Mouse (Mus musculus) testis, adult 2 months (tissue): ENCODE results near the gene Fbxo24. TPM values are rescaled to one million over a fixed set of nuclear protein-coding genes. Genes with fewer than 3 reads are reported as not detected.
A peak's percentile ranks its signal among the peaks of the same experiment; 100 is the strongest.

Experiments used
- H3K27ac ChIP-seq: fragments of 200-500 bp; 2 replicates; pipeline ENCODE4 v1.5.1; 2012; ENCODE audit warnings: low read depth, low read length; ENCODE audit not compliant: control insufficient read depth, insufficient read depth
- H3K27me3 ChIP-seq: fragments of 200-500 bp; 2 replicates; pipeline ENCODE4 v1.6.1; 2012; ENCODE audit warnings: mild to moderate bottlenecking, low read length, moderate library complexity; ENCODE audit not compliant: control insufficient read depth, insufficient read depth
- H3K36me3 ChIP-seq: fragments of 200-500 bp; 2 replicates; pipeline ENCODE4 v1.6.1; 2012; ENCODE audit warnings: mild to moderate bottlenecking, low read length; ENCODE audit not compliant: control insufficient read depth, insufficient read depth
- H3K4me1 ChIP-seq: fragments of 200-500 bp; 2 replicates; pipeline ENCODE4 v1.6.1; 2012; ENCODE audit warnings: low read length; ENCODE audit not compliant: control insufficient read depth, insufficient read depth
- H3K4me3 ChIP-seq: fragments of 200-500 bp; 2 replicates; pipeline ENCODE4 v1.5.1; 2012; ENCODE audit warnings: low read depth, mild to moderate bottlenecking, low read length, moderate library complexity, mixed read lengths; ENCODE audit not compliant: control insufficient read depth
- CTCF ChIP-seq: fragments of 200-500 bp; IDR thresholded peaks from 2 replicates; pipeline ENCODE4 v1.5.1; 2012; ENCODE audit warnings: low read depth, mild to moderate bottlenecking, inconsistent platforms, low read length, moderate library complexity; ENCODE audit not compliant: control insufficient read depth, insufficient read depth, insufficient replicate concordance
- POLR2A ChIP-seq: fragments of 200-500 bp; IDR thresholded peaks from 2 replicates; pipeline ENCODE4 v1.6.1; 2012; ENCODE audit warnings: low read depth, mild to moderate bottlenecking, inconsistent platforms, low read length, moderate library complexity; ENCODE audit not compliant: control insufficient read depth
- polyA plus RNA-seq: library from polyadenylated mRNA; depleted of rRNA; stranded (reverse); fragments of >200 nt; gene quantifications from 2 replicates; pipeline ENCODE4 v1.2.3, GENCODE M21; 2012; rRNA removed

Gene Fbxo24
- polyA plus RNA-seq, 1 experiment, result 181 TPM

- TF ChIP-seq CTCF (no peak), POLR2A (no peak)
- Histone ChIP-seq H3K4me3 (peak within 1 kb of the TSS; percentile 39), H3K4me1 (peaks cover 38% of the 10 kb centered on the region), H3K27me3 (no peaks in the 10 kb centered on the region), H3K36me3 (no peaks in the 10 kb centered on the region), H3K27ac (no peak within 1 kb of the TSS)
Measured at GRCm38 (mm10) chr5:137569665-137570064, 59.1 kb downstream of the Fbxo24 start, which contains the start of gene Tfr2. Gene Tfr2 (plus strand): TSS chr5:137569840.

GRCm38 (mm10) chr5:137569031-137569430, 59.8 kb downstream of the Fbxo24 start:
- peak overlapping the region; percentile 7; the same call in 1 of the 2 replicates for H3K4me3 ChIP-seq
- H3K4me1 ChIP-seq, result peaks cover 33% of the 10 kb centered on the region
- no peak for TF ChIP-seq CTCF
- no peak for TF ChIP-seq POLR2A
- H3K27me3 ChIP-seq, result no peaks in the 10 kb centered on the region
- no peak overlapping the region for H3K27ac ChIP-seq
- no peaks in the 10 kb centered on the region for H3K36me3 ChIP-seq

- no peaks in the 10 kb centered on the region for H3K36me3 ChIP-seq
- no peak overlapping the region; the same call in 1 of the 2 replicates for H3K27ac ChIP-seq
- peaks cover 33% of the 10 kb centered on the region for H3K4me1 ChIP-seq
- H3K27me3 ChIP-seq, result no peaks in the 10 kb centered on the region
- TF ChIP-seq CTCF (no peak), POLR2A (no peak)
- H3K4me3 ChIP-seq, result no peak overlapping the region
Measured at GRCm38 (mm10) chr5:137568223-137568798, 60.5 kb downstream of the Fbxo24 start.

GRCm38 (mm10) chr5:137566416-137566815, 62.4 kb downstream of the Fbxo24 start:
- no peaks in the 10 kb centered on the region for H3K27me3 ChIP-seq
- TF ChIP-seq CTCF (no peak), POLR2A (no peak)
- peaks cover 28% of the 10 kb centered on the region for H3K4me1 ChIP-seq
- no peaks in the 10 kb centered on the region for H3K36me3 ChIP-seq
- no peak overlapping the region for H3K4me3 ChIP-seq
- no peak overlapping the region for H3K27ac ChIP-seq

GRCm38 (mm10) chr5:137565744-137566143, 63.1 kb downstream of the Fbxo24 start:
- Histone ChIP-seq H3K4me1 (peaks cover 22% of the 10 kb centered on the region), H3K27me3 (no peaks in the 10 kb centered on the region), H3K36me3 (no peaks in the 10 kb centered on the region), H3K27ac (no peak overlapping the region), H3K4me3 (no peak overlapping the region)
- no peak for TF ChIP-seq CTCF
- TF ChIP-seq POLR2A, result no peak

GRCm38 (mm10) chr5:137562965-137563364, 65.8 kb downstream of the Fbxo24 start:
- Histone ChIP-seq H3K27me3 (no peaks in the 10 kb centered on the region), H3K27ac (no peak overlapping the region), H3K4me3 (no peak overlapping the region), H3K4me1 (no peaks in the 10 kb centered on the region), H3K36me3 (no peaks in the 10 kb centered on the region)
- no peak for TF ChIP-seq POLR2A
- no peak for TF ChIP-seq CTCF

Other genes starting within 250 kb of the Fbxo24 start
- 10.2 and 11.5 TPM in 2 replicates for gene Zan, start 151.9 kb downstream of the Fbxo24 start, polyA plus RNA-seq
- 10.2 and 12.7 TPM in 2 replicates for gene Pop7, start 126.5 kb downstream of the Fbxo24 start, polyA plus RNA-seq
- 11.5 and 12.0 TPM in 2 replicates for gene Gigyf1, start 110.5 kb downstream of the Fbxo24 start, polyA plus RNA-seq
- not detected in 2 replicates for gene Epo, start 95.8 kb downstream of the Fbxo24 start, polyA plus RNA-seq
- gene Gnb2, start 95.5 kb downstream of the Fbxo24 start, polyA plus RNA-seq, result 369 and 402 TPM in 2 replicates
- gene Actl6b, start 75.5 kb downstream of the Fbxo24 start, polyA plus RNA-seq, result 0.25 TPM in 2 replicates
- 4.5 and 5.2 TPM in 2 replicates for gene Tfr2, start 59.2 kb downstream of the Fbxo24 start, polyA plus RNA-seq
- 43.0 and 45.2 TPM in 2 replicates for gene Mospd3, start 27.9 kb downstream of the Fbxo24 start, polyA plus RNA-seq
- 98.5 and 102 TPM in 2 replicates for gene Pcolce, start 15.2 kb downstream of the Fbxo24 start, polyA plus RNA-seq
- 131 and 139 TPM in 2 replicates for gene Lrch4, start 119 bp upstream of the Fbxo24 start, polyA plus RNA-seq
- 15.0 and 15.6 TPM in 2 replicates for gene Gm20605, start 173 bp upstream of the Fbxo24 start, polyA plus RNA-seq
- 37.9 and 42.4 TPM in 2 replicates for gene Sap25, start 12.3 kb upstream of the Fbxo24 start, polyA plus RNA-seq
- 0.22 and 0.24 TPM in 2 replicates for gene Irs3, start 16.7 kb upstream of the Fbxo24 start, polyA plus RNA-seq
- 12.0 and 12.5 TPM in 2 replicates for gene Agfg2, start 55.7 kb upstream of the Fbxo24 start, polyA plus RNA-seq
- gene Nyap1, start 112.6 kb upstream of the Fbxo24 start, polyA plus RNA-seq, result 0.97 and 0.98 TPM in 2 replicates
- gene Tsc22d4, start 116.7 kb upstream of the Fbxo24 start, polyA plus RNA-seq, result 423 and 435 TPM in 2 replicates
- gene Ppp1r35, start 149.8 kb upstream of the Fbxo24 start, polyA plus RNA-seq, result 48.3 and 60.4 TPM in 2 replicates
- gene Mepce, start 158.7 kb upstream of the Fbxo24 start, polyA plus RNA-seq, result 103 and 114 TPM in 2 replicates
- 10.9 and 12.3 TPM in 2 replicates for gene Zcwpw1, start 158.8 kb upstream of the Fbxo24 start, polyA plus RNA-seq
- gene Pilra, start 207.3 kb upstream of the Fbxo24 start, polyA plus RNA-seq, result 2.5 and 4.4 TPM in 2 replicates
- gene Pilrb1, start 229.1 kb upstream of the Fbxo24 start, polyA plus RNA-seq, result 0.89 TPM in 1 of 2 replicates, not detected in the other
- not detected in 2 replicates for gene Pilrb2, start 242.8 kb upstream of the Fbxo24 start, polyA plus RNA-seq